Comparison of ENCODE assay signal across 8 mouse cellular contexts in genomic region chr10:117647158-117647505, GRCm38 (mm10). TPM values are rescaled to one million over a fixed set of nuclear protein-coding genes. Genes with fewer than 3 reads are reported as not detected.
DNase-seq lines count a peak whose midpoint lies in the region; ATAC-seq and TF ChIP-seq lines count a peak whose summit lies in the region.

No protein-coding gene starts in this region.

- peak; percentile 8 for DNase-seq in cerebellum, adult 11 months
- DNase-seq in kidney, postnatal 0 days (ENCODE audit: low spot score) = peak; percentile 74
- DNase-seq in heart, adult 18-20 months = no peak
- DNase-seq in thymus, postnatal 10 days (ENCODE audit: low spot score in 2 of 2) = no peak
- DNase-seq in ovary, adult 18-20 months (ENCODE audit: low spot score) = no peak

- no peaks in the 10 kb centered on the region for H3K9me3 ChIP-seq in forebrain, embryonic 16.5 days (ENCODE audit: control insufficient read depth, low read length)
- H3K9me3 ChIP-seq in kidney, postnatal 0 days (replicated peaks; ENCODE audit: low read length) = no peaks in the 10 kb centered on the region
- no peaks in the 10 kb centered on the region for H3K9me3 ChIP-seq in midbrain, embryonic 13.5 days

- peaks cover 10% of the 10 kb centered on the region for H3K4me1 ChIP-seq in forebrain, embryonic 16.5 days (replicated peaks; ENCODE audit: control insufficient read depth, insufficient read depth, low read length)
- H3K4me1 ChIP-seq in kidney, postnatal 0 days (replicated peaks; ENCODE audit: insufficient read depth, low read length) = no peaks in the 10 kb centered on the region
- H3K4me1 ChIP-seq in midbrain, embryonic 13.5 days (replicated peaks) = peaks cover 8% of the 10 kb centered on the region

- H3K9ac ChIP-seq in forebrain, embryonic 16.5 days (replicated peaks; ENCODE audit: low read depth, low read length) = no peak overlapping the region
- no peak overlapping the region for H3K9ac ChIP-seq in kidney, postnatal 0 days (ENCODE audit: low read depth, low read length)
- H3K9ac ChIP-seq in midbrain, embryonic 13.5 days (replicated peaks) = no peak overlapping the region

- H3K27me3 ChIP-seq in forebrain, embryonic 16.5 days (replicated peaks; ENCODE audit: control insufficient read depth, insufficient read depth, low read length) = no peaks in the 10 kb centered on the region
- no peaks in the 10 kb centered on the region; the same call in 1 of the 2 replicates for H3K27me3 ChIP-seq in kidney, postnatal 0 days (ENCODE audit: insufficient read depth, low read length)
- 0 out of 2 replicates have a peak, but pooled peaks cover 3% of the 10 kb centered on the region for H3K27me3 ChIP-seq in midbrain, embryonic 13.5 days

- TF ChIP-seq CTCF in kidney, postnatal 0 days (IDR thresholded peaks at IDR 0.05; ENCODE audit: low read depth) = no peak

- H3K4me3 ChIP-seq in forebrain, embryonic 16.5 days (replicated peaks; ENCODE audit: low read length) = no peak overlapping the region
- no peak overlapping the region for H3K4me3 ChIP-seq in kidney, postnatal 0 days (replicated peaks; ENCODE audit: low read depth, low read length)
- no peak overlapping the region for H3K4me3 ChIP-seq in midbrain, embryonic 13.5 days (replicated peaks)

- H3K27ac ChIP-seq in forebrain, embryonic 16.5 days (ENCODE audit: low read length) = no peak overlapping the region
- H3K27ac ChIP-seq in kidney, postnatal 0 days = no peak overlapping the region
- H3K27ac ChIP-seq in midbrain, embryonic 13.5 days = no peak overlapping the region

- ATAC-seq in forebrain, embryonic 16.5 days = peak; percentile 93
- peak; percentile 52; the same call in 1 of the 2 replicates for ATAC-seq in kidney, postnatal 0 days (replicated peaks; ENCODE audit: low FRiP score, low read depth)
- peak; percentile 78 for ATAC-seq in midbrain, embryonic 13.5 days
- ATAC-seq in monocyte, adult 5-6 weeks (replicated peaks; ENCODE audit: insufficient number of reproducible peaks, low FRiP score, low TSS enrichment, poor library complexity, severe bottlenecking) = no peak

- H3K36me3 ChIP-seq in forebrain, embryonic 16.5 days (ENCODE audit: control insufficient read depth, insufficient read depth) = no peaks in the 10 kb centered on the region
- H3K36me3 ChIP-seq in kidney, postnatal 0 days (ENCODE audit: insufficient read depth, low read length) = no peaks in the 10 kb centered on the region
- H3K36me3 ChIP-seq in midbrain, embryonic 13.5 days = no peaks in the 10 kb centered on the region

- H3K4me2 ChIP-seq in forebrain, embryonic 16.5 days (ENCODE audit: low read length) = peak overlapping the region; percentile 9; the same call in 1 of the 2 replicates
- H3K4me2 ChIP-seq in kidney, postnatal 0 days (ENCODE audit: low read length) = 0 out of 2 replicates have a peak overlapping the region, but pooled peaks have one; percentile 10
- no peak overlapping the region; the same call in 1 of the 2 replicates for H3K4me2 ChIP-seq in midbrain, embryonic 13.5 days (replicated peaks)

- WGBS in forebrain, embryonic 16.5 days = 18% methylated on average over 13 of the region's 13 CpGs
- WGBS in kidney, postnatal 0 days = 38% methylated on average over 13 of the region's 13 CpGs
- WGBS in midbrain, embryonic 13.5 days = 48% methylated on average over 13 of the region's 13 CpGs

RNA-seq across cellular contexts. Expression of gene Cpm, which starts 17.8 kb away (rescaled TPM):
- polyA plus RNA-seq in forebrain, embryonic 16.5 days (2015; fragmentation: Nextera tagmentation; extraction: Ambion mirVana) = 4.5 and 4.6 TPM in 2 replicates
- polyA plus RNA-seq in kidney, postnatal 0 days (2015; fragmentation: Nextera tagmentation; extraction: Ambion mirVana) = 51.7 and 52.8 TPM in 2 replicates
- 3.3 and 5.7 TPM in 2 replicates for polyA plus RNA-seq in midbrain, embryonic 13.5 days (2015; fragmentation: Nextera tagmentation; extraction: Ambion mirVana)
- total RNA-seq in heart, adult 18-20 months (2021) = 1 to 10 TPM; 2.9 to 3.5 TPM
- 2.1 to 7.3 TPM (median 4.2 TPM) in 3 replicates for total RNA-seq in monocyte, adult 5-6 weeks (2017)

Comparison
In these comparisons a context has a peak if more than half of its experiments do, and no peak if none do; other contexts are left out.
1. DNase-seq: peak in cerebellum, adult 11 months (single experiment) and kidney, postnatal 0 days (single experiment); none in heart, adult 18-20 months (0 of 2), thymus, postnatal 10 days (0 of 2) and ovary, adult 18-20 months (single experiment).